Mouse (Mus musculus) splenic B cell, adult 2 months (primary cell): ENCODE results near the gene Gm15217.

Experiments used
- DNase-seq: peaks from one replicate; pipeline ENCODE4 v3.0.0-alpha.2; 2011; ENCODE audit warnings: low read depth, low spot score
- H3K27me3 ChIP-seq: 2 replicates; pipeline ENCODE4 v1.6.1; 2012; ENCODE audit warnings: mild to moderate bottlenecking, low read length, moderate library complexity, mixed read lengths; ENCODE audit not compliant: control insufficient read depth, poor library complexity, insufficient read depth, severe bottlenecking
- H3K36me3 ChIP-seq: 2 replicates; pipeline ENCODE4 v1.6.1; 2012; ENCODE audit warnings: mild to moderate bottlenecking, low read length, moderate library complexity, mixed read lengths; ENCODE audit not compliant: control insufficient read depth, poor library complexity, insufficient read depth, severe bottlenecking

The Gm15217 gene

GRCm38 (mm10) chr14:46421823-46422222, 42.6 kb downstream of the Gm15217 start:
- Histone ChIP-seq H3K27me3 (no peaks in the 10 kb centered on the region), H3K36me3 (no peaks in the 10 kb centered on the region)
- no peak for DNase-seq

GRCm38 (mm10) chr14:46427251-46427650, 48.0 kb downstream of the Gm15217 start:
- H3K27me3 ChIP-seq = no peaks in the 10 kb centered on the region
- no peaks in the 10 kb centered on the region for H3K36me3 ChIP-seq
- no peak for DNase-seq

DNA sequence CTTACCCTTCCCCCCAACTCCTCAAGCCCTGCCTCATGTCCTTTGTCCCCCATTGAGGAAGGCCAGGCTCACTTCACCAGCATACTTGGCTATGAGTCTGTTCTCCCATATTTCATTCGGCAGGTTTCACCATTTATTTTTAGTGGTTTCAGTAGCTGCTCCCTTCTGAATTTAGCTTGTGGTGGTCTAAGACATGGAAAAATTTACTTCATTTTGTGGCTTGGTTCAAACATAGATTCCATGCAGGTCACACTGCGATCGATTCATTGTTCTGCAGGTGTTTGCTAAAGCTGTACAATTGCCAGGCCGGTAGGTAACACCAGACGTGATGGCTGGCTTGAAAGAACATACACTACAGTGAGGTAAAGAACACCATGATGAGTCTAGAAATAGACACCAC, 51.0 kb downstream of the Gm15217 start:
- H3K27me3 ChIP-seq = no peaks in the 10 kb centered on the region
- no peak for DNase-seq
- no peaks in the 10 kb centered on the region for H3K36me3 ChIP-seq
